Mouse (Mus musculus) heart, adult 2 months (tissue): Measurements from ENCODE around the gene Sec14l4. TPM values are rescaled to one million over a fixed set of nuclear protein-coding genes. Genes with fewer than 3 reads are reported as not detected.

ENCODE experiments used
- DNase-seq, 2 experiments: peaks; one replicate each; pipeline ENCODE4 v3.0.0; 2021
- H3K27ac ChIP-seq: fragments of 200-600 bp; 2 replicates; pipeline ENCODE4 v1.8.1; 2022
- H3K27me3 ChIP-seq: fragments of 200-500 bp; 2 replicates; pipeline ENCODE4 v1.6.1; 2012; ENCODE audit warnings: mild to moderate bottlenecking, low read length, inconsistent platforms, mixed read lengths; ENCODE audit not compliant: control insufficient read depth, insufficient read depth
- H3K36me3 ChIP-seq: fragments of 200-500 bp; 2 replicates; pipeline ENCODE4 v1.6.1; 2012; ENCODE audit warnings: low read length, inconsistent platforms; ENCODE audit not compliant: control insufficient read depth, insufficient read depth
- H3K4me1 ChIP-seq: fragments of 200-500 bp; 2 replicates; pipeline ENCODE4 v1.6.1; 2011; ENCODE audit warnings: low read length; ENCODE audit not compliant: control insufficient read depth, insufficient read depth
- H3K4me3 ChIP-seq: fragments of 200-600 bp; 2 replicates; pipeline ENCODE4 v1.8.1; 2022
- H3K79me2 ChIP-seq: fragments of 200-500 bp; replicated peaks from 2 replicates; pipeline ENCODE4 v1.6.1; 2012; ENCODE audit warnings: mild to moderate bottlenecking, inconsistent platforms, low read length, moderate library complexity, mixed read lengths; ENCODE audit not compliant: control insufficient read depth, insufficient read depth
- H3K9ac ChIP-seq: fragments of 200-500 bp; 2 replicates; pipeline ENCODE4 v1.6.1; 2012; ENCODE audit warnings: low read depth, mild to moderate bottlenecking, control low read depth, inconsistent platforms, low read length, mixed read lengths
- CTCF ChIP-seq: fragments of 200-600 bp; IDR thresholded peaks from 2 replicates; pipeline ENCODE4 v1.8.1; 2022; ENCODE audit warnings: antibody characterized with exemption, mild to moderate bottlenecking, moderate library complexity
- EP300 ChIP-seq: fragments of 200-500 bp; IDR thresholded peaks from 2 replicates; pipeline ENCODE4 v1.6.1; 2011; ENCODE audit warnings: low read depth, low read length, control low read depth; ENCODE audit not compliant: insufficient read depth
- POLR2A ChIP-seq: fragments of 200-500 bp; IDR thresholded peaks from 2 replicates; pipeline ENCODE4 v1.6.1; 2011; ENCODE audit warnings: mild to moderate bottlenecking, low read depth, low read length, control low read depth; ENCODE audit not compliant: insufficient read depth
- WGBS: fragments of 180-500 bp; shearing (Covaris S2); methylation state at CpG from one replicate; pipeline ENCODE4 v1.1.7; 2018; 5-methylcytosine and 5-hydroxymethylcytosine counted together
- intact Hi-C: fragments of 180-260 bp; cut with DNase I; formaldehyde crosslinking; loops from one replicate; pipeline ENCODE4 v1.15.1; 2025
- polyA plus RNA-seq: library from polyadenylated mRNA; depleted of rRNA; stranded (reverse); fragments of >200 nt; gene quantifications from 2 replicates; pipeline ENCODE4 v1.2.3, GENCODE M21; 2012
- total RNA-seq, 2 experiments: library from RNA; stranded (reverse); gene quantifications; 2 replicates each; pipeline ENCODE4 v1.2.3; 2021

Sec14l4 gene
- total and polyA plus RNA-seq, 3 experiments, result 0.14 to 0.57 (median 0.47) TPM

GRCm38 (mm10) chr11:4023321-4023720, 7.9 kb upstream of the Sec14l4 start:
- TF ChIP-seq POLR2A (no peak), CTCF (no peak), EP300 (no peak)
- intact Hi-C loops, result no loop called here
- H3K4me3 ChIP-seq, result no peak overlapping the region
- no peak overlapping the region for H3K27ac ChIP-seq
- H3K4me1 ChIP-seq, result no peaks in the 10 kb centered on the region
- WGBS, result 29% methylated on average over 2 of the region's 2 CpGs
- 0 out of 2 replicates have a peak, but pooled peaks cover 1% of the 10 kb centered on the region for H3K27me3 ChIP-seq
- H3K9ac ChIP-seq, result no peak overlapping the region
- DNase-seq, result no peak
- H3K79me2 ChIP-seq, result no peaks in the 10 kb centered on the region
- H3K36me3 ChIP-seq, result no peaks in the 10 kb centered on the region

GRCm38 (mm10) chr11:4027066-4027465, 4.2 kb upstream of the Sec14l4 start:
- TF ChIP-seq EP300 (no peak), CTCF (no peak), POLR2A (no peak)
- WGBS, result 73% methylated on average over 8 of the region's 8 CpGs
- H3K27ac ChIP-seq, result no peak overlapping the region
- intact Hi-C loops, result no loop called here
- peaks cover 1% of the 10 kb centered on the region; the same call in 1 of the 2 replicates for H3K27me3 ChIP-seq
- no peaks in the 10 kb centered on the region for H3K36me3 ChIP-seq
- H3K4me1 ChIP-seq, result no peaks in the 10 kb centered on the region
- H3K4me3 ChIP-seq, result no peak overlapping the region
- no peaks in the 10 kb centered on the region for H3K79me2 ChIP-seq
- DNase-seq, result no peak
- no peak overlapping the region for H3K9ac ChIP-seq

- intact Hi-C loops, result no loop called here
- DNase-seq, result no peak
- H3K27me3 ChIP-seq, result peaks cover 1% of the 10 kb centered on the region; the same call in 1 of the 2 replicates
- H3K27ac ChIP-seq, result no peak overlapping the region
- no peaks in the 10 kb centered on the region for H3K79me2 ChIP-seq
- TF ChIP-seq EP300, result no peak
- no peak for TF ChIP-seq POLR2A
- TF ChIP-seq CTCF, result no peak
- H3K4me1 ChIP-seq, result no peaks in the 10 kb centered on the region
- 63% methylated on average over 9 of the region's 9 CpGs for WGBS
- H3K36me3 ChIP-seq, result no peaks in the 10 kb centered on the region
- H3K9ac ChIP-seq, result no peak overlapping the region
- no peak overlapping the region for H3K4me3 ChIP-seq
These were observed 3.5 kb upstream of the Sec14l4 start for GRCm38 (mm10) chr11:4027561-4028334.

GRCm38 (mm10) chr11:4029343-4029742, 1.9 kb upstream of the Sec14l4 start:
- Histone ChIP-seq H3K4me1 (no peaks in the 10 kb centered on the region), H3K4me3 (no peak overlapping the region), H3K27me3 (no peaks in the 10 kb centered on the region; the same call in 1 of the 2 replicates), H3K27ac (no peak overlapping the region), H3K9ac (no peak overlapping the region), H3K79me2 (no peaks in the 10 kb centered on the region), H3K36me3 (no peaks in the 10 kb centered on the region)
- TF ChIP-seq EP300, result no peak
- no peak for TF ChIP-seq CTCF
- no peak for TF ChIP-seq POLR2A
- WGBS, result 68% methylated on average over 4 of the region's 4 CpGs
- no peak for DNase-seq
- intact Hi-C loops, result no loop called here

GRCm38 (mm10) chr11:4031961-4032360, 699 bp downstream of the Sec14l4 start:
- no peak overlapping the region for H3K9ac ChIP-seq
- H3K79me2 ChIP-seq, result no peaks in the 10 kb centered on the region
- no peaks in the 10 kb centered on the region for H3K4me1 ChIP-seq
- intact Hi-C loops, result no loop called here
- TF ChIP-seq CTCF (no peak), EP300 (no peak), POLR2A (no peak)
- WGBS, result 52% methylated on average over 12 of the region's 12 CpGs
- no peak for DNase-seq
- no peaks in the 10 kb centered on the region for H3K36me3 ChIP-seq
- no peaks in the 10 kb centered on the region; the same call in 1 of the 2 replicates for H3K27me3 ChIP-seq
- H3K4me3 ChIP-seq, result no peak overlapping the region
- no peak overlapping the region for H3K27ac ChIP-seq

DNA sequence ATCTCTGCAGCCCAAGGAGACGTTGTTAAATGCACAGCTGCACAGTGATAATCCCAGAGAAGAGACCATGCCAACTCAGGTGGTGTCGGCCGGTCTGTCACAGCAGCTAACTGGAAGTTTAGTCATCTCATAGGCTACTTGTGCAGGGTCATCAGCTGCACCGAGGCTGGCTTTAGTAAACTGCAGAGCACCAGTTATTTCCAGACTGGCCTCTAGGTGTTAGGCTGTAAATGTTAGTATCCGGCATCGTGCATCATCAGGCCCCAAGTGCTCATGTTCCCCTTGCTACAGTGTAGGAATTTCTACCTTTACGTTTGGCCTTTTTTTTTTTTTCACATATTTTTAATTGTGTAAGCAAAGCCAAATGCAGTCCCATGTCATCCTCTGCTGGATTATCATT, 2.2 kb downstream of the Sec14l4 start:
- no peak for DNase-seq
- H3K79me2 ChIP-seq, result no peaks in the 10 kb centered on the region
- no peak for TF ChIP-seq EP300
- no peak for TF ChIP-seq CTCF
- TF ChIP-seq POLR2A, result no peak
- no peaks in the 10 kb centered on the region; the same call in 1 of the 2 replicates for H3K27me3 ChIP-seq
- H3K4me3 ChIP-seq, result no peak overlapping the region
- 69% methylated on average over 7 of the region's 7 CpGs for WGBS
- H3K4me1 ChIP-seq, result no peaks in the 10 kb centered on the region
- no peak overlapping the region for H3K9ac ChIP-seq
- H3K27ac ChIP-seq, result no peak overlapping the region
- intact Hi-C loops, result no loop called here
- H3K36me3 ChIP-seq, result no peaks in the 10 kb centered on the region
